Mouse (Mus musculus): ENCODE data around the gene Tpp1. TPM values are rescaled to one million over a fixed set of nuclear protein-coding genes. Genes with fewer than 3 reads are reported as not detected.
"Not testable (repeated sequence)": the region's sequence is repeated elsewhere in the genome, so short reads cannot be mapped to it uniquely, and the experiment has no call there.

Gene Tpp1
- polyA plus RNA-seq, 1 experiment from 2014 or later, result 73.7 TPM

GRCm38 (mm10) chr7:105762517-105763270 lies 10.7 kb upstream of the Tpp1 start:
- no peak for DNase-seq
- H3K4me3 ChIP-seq (ENCODE audit: low read depth, low read length), result no peak overlapping the region; the same call in 1 of the 2 replicates
- ATAC-seq (ENCODE audit: insufficient read depth), result peak; percentile 18
- no peaks in the 10 kb centered on the region for H3K27me3 ChIP-seq (ENCODE audit: insufficient read depth, low read length)
- H3K4me1 ChIP-seq (ENCODE audit: insufficient read depth), result no peaks in the 10 kb centered on the region
- H3K9me3 ChIP-seq (ENCODE audit: low read depth, low read length), result no peaks in the 10 kb centered on the region
- TF ChIP-seq CTCF (IDR thresholded peaks at IDR 0.05; ENCODE audit: low read depth), result no peak
- H3K27ac ChIP-seq (ENCODE audit: low read depth), result no peak overlapping the region
- H3K4me2 ChIP-seq, result peak overlapping the region; percentile 44
- H3K9ac ChIP-seq, result no peak overlapping the region
- 48% methylated on average over 55 of the region's 55 CpGs for WGBS
- H3K36me3 ChIP-seq (ENCODE audit: insufficient read depth), result peaks cover 87% of the 10 kb centered on the region

- Histone ChIP-seq H3K9ac (no peak overlapping the region), H3K9me3 (ENCODE audit: low read depth, low read length) (no peaks in the 10 kb centered on the region), H3K27ac (ENCODE audit: low read depth) (no peak overlapping the region), H3K27me3 (ENCODE audit: insufficient read depth, low read length) (no peaks in the 10 kb centered on the region), H3K4me3 (ENCODE audit: low read depth, low read length) (no peak overlapping the region; the same call in 1 of the 2 replicates), H3K4me1 (ENCODE audit: insufficient read depth) (no peaks in the 10 kb centered on the region), H3K4me2 (peak overlapping the region; percentile 44), H3K36me3 (ENCODE audit: insufficient read depth) (peaks cover 88% of the 10 kb centered on the region)
- ATAC-seq (ENCODE audit: insufficient read depth), result peak; percentile 10
- no peak for DNase-seq
- 47% methylated on average over 51 of the region's 51 CpGs for WGBS
- TF ChIP-seq CTCF (IDR thresholded peaks at IDR 0.05; ENCODE audit: low read depth), result no peak
Measured at GRCm38 (mm10) chr7:105761813-105762484, 9.9 kb upstream of the Tpp1 start.

GRCm38 (mm10) chr7:105753281-105753680 lies 1.2 kb upstream of the Tpp1 start:
- Histone ChIP-seq H3K4me3 (ENCODE audit: low read depth, low read length) (no peak overlapping the region), H3K27ac (ENCODE audit: low read depth) (no peak overlapping the region), H3K36me3 (ENCODE audit: insufficient read depth) (peaks cover 61% of the 10 kb centered on the region), H3K9me3 (ENCODE audit: low read depth, low read length) (no peaks in the 10 kb centered on the region), H3K9ac (no peak overlapping the region; the same call in 1 of the 2 replicates), H3K4me1 (ENCODE audit: insufficient read depth) (no peaks in the 10 kb centered on the region), H3K27me3 (ENCODE audit: insufficient read depth, low read length) (no peaks in the 10 kb centered on the region), H3K4me2 (no peak overlapping the region)
- ATAC-seq (ENCODE audit: insufficient read depth), result no peak
- no peak for TF ChIP-seq CTCF (IDR thresholded peaks at IDR 0.05; ENCODE audit: low read depth)
- WGBS, result 88% methylated on average over 10 of the region's 10 CpGs
- DNase-seq, result no peak

- peaks cover 60% of the 10 kb centered on the region for H3K36me3 ChIP-seq (ENCODE audit: insufficient read depth)
- H3K4me3 ChIP-seq (ENCODE audit: low read depth, low read length), result no peak overlapping the region
- H3K4me1 ChIP-seq (ENCODE audit: insufficient read depth), result no peaks in the 10 kb centered on the region
- H3K27me3 ChIP-seq (ENCODE audit: insufficient read depth, low read length), result no peaks in the 10 kb centered on the region
- 92% methylated on average over 2 of the region's 2 CpGs for WGBS
- 0 out of 2 replicates have a peak, but pooled peaks have one; percentile 8 for TF ChIP-seq CTCF (IDR thresholded peaks at IDR 0.05; ENCODE audit: low read depth)
- no peak; the same call in 1 of the 2 replicates for ATAC-seq (ENCODE audit: insufficient read depth)
- H3K9me3 ChIP-seq (ENCODE audit: low read depth, low read length), result no peaks in the 10 kb centered on the region
- DNase-seq, result no peak
- no peak overlapping the region for H3K27ac ChIP-seq (ENCODE audit: low read depth)
- H3K9ac ChIP-seq, result no peak overlapping the region
- no peak overlapping the region for H3K4me2 ChIP-seq
Measured at GRCm38 (mm10) chr7:105752716-105753115, 681 bp upstream of the Tpp1 start.

DNA sequence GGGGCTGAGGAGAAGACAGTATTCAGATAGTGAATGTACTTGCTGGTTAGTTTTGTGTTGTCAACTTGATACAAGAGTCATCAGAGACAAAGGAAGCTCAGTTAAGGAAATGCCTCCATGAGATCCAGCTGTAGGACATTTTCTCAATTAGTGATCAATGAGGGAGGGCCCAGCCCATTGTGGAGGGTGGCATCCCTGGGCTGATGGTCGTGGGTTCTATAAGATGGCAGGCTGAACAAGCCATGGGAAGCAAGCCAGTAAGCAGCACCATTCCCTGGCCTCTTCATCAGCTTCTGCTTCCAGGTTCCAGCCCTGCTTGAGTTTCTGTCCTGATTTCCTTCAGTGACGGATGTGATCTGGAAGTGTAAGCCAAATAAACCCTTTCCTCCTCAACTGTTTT lies 4.3 kb downstream of the Tpp1 start:
- Histone ChIP-seq H3K4me1 (ENCODE audit: insufficient read depth) (no peaks in the 10 kb centered on the region), H3K9me3 (ENCODE audit: low read depth, low read length) (no peaks in the 10 kb centered on the region), H3K27me3 (ENCODE audit: insufficient read depth, low read length) (no peaks in the 10 kb centered on the region), H3K27ac (ENCODE audit: low read depth) (no peak overlapping the region), H3K4me3 (ENCODE audit: low read depth, low read length) (no peak overlapping the region), H3K4me2 (no peak overlapping the region), H3K9ac (no peak overlapping the region), H3K36me3 (ENCODE audit: insufficient read depth) (peaks cover 18% of the 10 kb centered on the region; the same call in 1 of the 2 replicates)
- WGBS, result 69% methylated on average over 2 of the region's 2 CpGs
- DNase-seq (no peak), ATAC-seq (ENCODE audit: insufficient read depth) (no peak)
- no peak for TF ChIP-seq CTCF (IDR thresholded peaks at IDR 0.05; ENCODE audit: low read depth)

DNA sequence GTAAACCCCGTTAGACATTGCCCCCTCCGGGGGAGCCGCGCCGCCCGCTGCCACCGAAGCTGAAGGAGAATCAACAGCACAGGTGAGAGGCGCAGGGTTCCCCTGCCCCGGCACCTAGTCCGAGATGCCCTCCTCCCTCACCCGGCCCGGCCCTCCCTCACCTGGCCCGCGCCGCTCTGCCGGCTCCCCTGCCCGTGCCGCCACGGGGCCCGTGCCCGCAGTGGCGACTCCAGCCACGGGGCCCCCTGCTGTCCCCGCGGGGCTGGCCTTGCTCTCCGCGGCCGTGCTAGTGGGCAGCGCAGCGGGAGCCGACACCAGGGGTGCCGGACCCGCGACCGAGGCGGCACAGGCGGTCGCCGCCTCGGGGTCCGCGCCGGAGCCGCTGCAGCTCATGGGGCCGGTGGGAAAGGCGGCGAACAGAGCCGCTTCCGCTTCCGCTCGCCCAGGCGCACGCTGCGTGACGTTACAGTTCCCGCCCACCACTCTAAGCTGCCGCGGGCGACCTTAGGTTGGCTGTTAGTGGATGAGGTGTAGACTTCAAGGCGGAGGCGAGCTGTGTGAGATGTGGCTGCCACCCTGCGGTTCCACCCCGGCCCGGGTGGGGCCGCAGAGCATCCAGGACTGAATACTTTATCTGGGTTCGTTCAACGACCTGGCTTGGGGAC lies 8.0 kb downstream of the Tpp1 start, which contains the start of gene Taf10:
Taf10 (minus strand) TSS at position 436 of the 665 bp plus-strand sequence.
- Histone ChIP-seq H3K4me1 (ENCODE audit: insufficient read depth) (no peaks in the 10 kb centered on the region), H3K9ac (peak within 1 kb of the TSS; percentile 91), H3K36me3 (ENCODE audit: insufficient read depth) (peaks cover 43% of the 10 kb centered on the region), H3K4me2 (peak within 1 kb of the TSS; percentile 79), H3K27me3 (ENCODE audit: insufficient read depth, low read length) (no peaks in the 10 kb centered on the region), H3K9me3 (ENCODE audit: low read depth, low read length) (no peaks in the 10 kb centered on the region), H3K27ac (ENCODE audit: low read depth) (peak within 1 kb of the TSS; percentile 80), H3K4me3 (ENCODE audit: low read depth, low read length) (peak within 1 kb of the TSS; percentile 88)
- ATAC-seq (ENCODE audit: insufficient read depth) (peak; percentile 97), DNase-seq (peak; percentile 96)
- TF ChIP-seq CTCF (IDR thresholded peaks at IDR 0.05; ENCODE audit: low read depth), result peak; percentile 53
- under 1% methylated on average over 66 of the region's 67 CpGs for WGBS

GRCm38 (mm10) chr7:105743246-105743925 lies 8.6 kb downstream of the Tpp1 start:
- H3K9me3 ChIP-seq (ENCODE audit: low read depth, low read length); H3K4me1 ChIP-seq (ENCODE audit: insufficient read depth); H3K27me3 ChIP-seq (ENCODE audit: insufficient read depth, low read length); ATAC-seq (ENCODE audit: insufficient read depth): not testable (repeated sequence)
- WGBS, result 34% methylated on average over 20 of the region's 20 CpGs
- Histone ChIP-seq H3K4me2 (peak overlapping the region; percentile 79), H3K9ac (peak overlapping the region; percentile 91), H3K27ac (ENCODE audit: low read depth) (peak overlapping the region; percentile 80; the same call in 1 of the 2 replicates), H3K36me3 (ENCODE audit: insufficient read depth) (peaks cover 40% of the 10 kb centered on the region), H3K4me3 (ENCODE audit: low read depth, low read length) (peak overlapping the region; percentile 88)
- peak; percentile 24 for DNase-seq

DNA sequence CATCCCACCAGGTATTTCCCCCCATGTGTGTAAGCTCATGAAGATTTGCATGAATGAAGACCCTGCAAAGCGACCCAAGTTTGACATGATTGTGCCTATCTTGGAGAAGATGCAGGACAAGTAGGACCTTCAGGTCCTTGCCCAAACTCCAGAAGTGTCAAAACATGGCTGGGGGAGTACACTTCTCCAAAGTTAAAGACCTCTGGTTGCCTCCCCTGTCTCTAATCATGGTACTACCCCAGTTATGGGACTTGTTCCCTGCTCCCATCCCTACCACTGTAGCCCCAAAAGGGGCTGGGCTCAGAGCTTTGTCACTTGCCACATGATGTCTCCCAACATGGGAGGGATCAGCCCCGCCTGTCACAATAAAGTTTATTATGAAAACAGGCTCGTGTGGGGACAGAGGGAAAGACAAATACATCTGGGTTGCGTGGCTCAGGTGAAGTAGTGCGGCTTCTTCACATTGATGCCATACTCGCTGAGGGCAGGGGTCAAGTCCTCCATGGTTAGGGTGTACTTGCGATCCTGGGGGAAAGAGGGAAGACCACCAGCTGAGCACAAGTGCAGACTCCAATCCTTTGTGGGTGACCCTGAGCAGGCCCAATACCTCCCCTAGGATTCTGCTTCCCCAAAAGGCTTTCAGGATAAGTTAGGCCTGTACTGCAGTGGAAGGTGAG lies 9.4 kb downstream of the Tpp1 start:
- ATAC-seq (ENCODE audit: insufficient read depth); DNase-seq; H3K27me3 ChIP-seq (ENCODE audit: insufficient read depth, low read length); H3K9me3 ChIP-seq (ENCODE audit: low read depth, low read length); H3K9ac ChIP-seq; H3K27ac ChIP-seq (ENCODE audit: low read depth); H3K4me1 ChIP-seq (ENCODE audit: insufficient read depth): not testable (repeated sequence)
- H3K4me2 ChIP-seq, result peak overlapping the region; percentile 79
- H3K4me3 ChIP-seq (ENCODE audit: low read depth, low read length), result peak overlapping the region; percentile 88; the same call in 1 of the 2 replicates
- WGBS, result 80% methylated on average over 7 of the region's 7 CpGs
- peaks cover 35% of the 10 kb centered on the region for H3K36me3 ChIP-seq (ENCODE audit: insufficient read depth)

Measured in lung, embryonic 14.5 days (tissue).